Mouse (Mus musculus): ENCODE measurements around the gene Cfdp1.

DNA sequence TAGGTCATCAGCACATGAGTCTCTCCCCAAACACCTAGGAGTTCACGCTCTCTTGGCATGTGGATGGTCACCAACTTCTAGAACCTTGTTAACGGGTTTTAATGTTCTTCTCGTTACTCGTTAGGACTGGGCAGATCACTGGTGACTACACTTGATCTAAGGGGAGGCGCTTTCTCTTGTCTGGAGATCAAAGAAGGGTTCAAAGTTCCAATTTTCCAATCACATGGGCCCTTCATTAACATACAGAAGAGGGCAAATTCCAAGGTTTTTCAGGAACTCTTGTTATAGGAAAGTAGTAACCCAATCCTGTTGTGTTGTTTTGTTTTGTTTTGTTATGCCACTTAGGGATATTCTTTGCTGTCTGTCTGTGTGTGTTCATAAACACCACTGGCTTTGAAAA is 95.3 kb downstream of the Cfdp1 start:
- TF ChIP-seq POLR2A (IDR thresholded peaks at IDR 0.05; ENCODE audit: borderline replicate concordance, extremely low read depth, insufficient read depth, insufficient read length, poor library complexity, severe bottlenecking): no peak
- TF ChIP-seq CTCF (IDR thresholded peaks at IDR 0.05; ENCODE audit: borderline replicate concordance, extremely low read depth, insufficient read depth, insufficient read length): no peak

All from brain, embryonic 14.5 days (tissue).